Mouse (Mus musculus): ENCODE data around the gene Mis12.

DNA sequence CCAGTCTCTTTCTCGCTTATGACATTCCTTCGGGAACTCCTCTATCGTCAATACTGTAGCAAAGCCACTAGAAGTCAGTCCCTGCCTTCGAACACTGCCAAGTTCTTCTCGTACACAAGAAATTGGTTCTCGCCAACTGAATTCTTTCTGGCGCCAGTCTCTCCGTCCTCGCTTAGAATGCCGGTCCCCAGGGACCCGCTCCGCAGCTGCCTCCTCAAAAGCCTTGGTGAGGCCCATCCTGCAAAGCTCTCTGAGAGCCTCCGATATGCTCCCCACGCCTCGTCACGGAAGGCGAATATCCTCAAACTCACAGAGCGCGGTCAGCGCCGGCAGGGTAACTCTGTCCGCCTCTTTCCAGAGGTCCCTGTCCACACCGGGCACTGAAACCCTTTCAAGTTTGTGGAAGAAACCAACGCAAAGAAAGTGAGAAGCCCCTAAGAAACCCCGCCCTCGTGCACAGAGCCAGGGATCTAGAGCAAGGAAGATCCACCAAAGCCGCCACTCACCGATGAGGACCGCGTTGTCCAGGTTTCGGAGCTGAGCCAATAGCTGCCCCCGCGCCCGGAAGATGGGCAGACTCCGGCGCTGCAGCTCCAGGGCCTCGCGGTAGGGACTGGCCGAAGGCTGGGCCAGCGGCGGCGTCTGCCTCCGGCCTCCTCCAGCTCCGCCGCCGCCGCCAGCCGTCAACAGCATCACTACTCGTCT lies 15.6 kb upstream of the Mis12 start:
- no peak for TF ChIP-seq POLR2A (IDR thresholded peaks at IDR 0.05; ENCODE audit: insufficient read length, low read depth)
- no peak for TF ChIP-seq E2F4 (IDR thresholded peaks at IDR 0.05; ENCODE audit: insufficient read depth)
- no peak for TF ChIP-seq TCF12 (IDR thresholded peaks at IDR 0.05; ENCODE audit: insufficient read depth, poor library complexity, severe bottlenecking)
- no peak for TF ChIP-seq POLR2AphosphoS2 (IDR thresholded peaks at IDR 0.05; ENCODE audit: insufficient read length, low read depth)
- TF ChIP-seq MAX (IDR thresholded peaks at IDR 0.05; ENCODE audit: low read depth) = no peak
- TF ChIP-seq MYOG (IDR thresholded peaks at IDR 0.05; ENCODE audit: control insufficient read depth in 1 of 3, insufficient read depth in 1 of 3, insufficient read length in 2 of 3, low read depth in 2 of 3) = no peak
- TF ChIP-seq CEBPB (IDR thresholded peaks at IDR 0.05; ENCODE audit: insufficient read depth, poor library complexity, severe bottlenecking) = no peak
- no peak for TF ChIP-seq MYOD1 (IDR thresholded peaks at IDR 0.05; ENCODE audit: control insufficient read depth in 1 of 3, insufficient read length in 2 of 3, low read depth in 2 of 3)
- no peak for TF ChIP-seq USF1 (IDR thresholded peaks at IDR 0.05; ENCODE audit: low read depth)
- TF ChIP-seq SRF (IDR thresholded peaks at IDR 0.05; ENCODE audit: control insufficient read depth, insufficient read length, low read depth) = no peak
- TF ChIP-seq TCF3 (IDR thresholded peaks at IDR 0.05; ENCODE audit: insufficient read length, low read depth) = no peak
